Mouse (Mus musculus): Measurements from ENCODE around the gene Zfp526. TPM values are rescaled to one million over a fixed set of nuclear protein-coding genes. Genes with fewer than 3 reads are reported as not detected.

Zfp526 gene
- polyA plus RNA-seq, 1 experiment from 2014 or later, result 1.7 TPM

DNA sequence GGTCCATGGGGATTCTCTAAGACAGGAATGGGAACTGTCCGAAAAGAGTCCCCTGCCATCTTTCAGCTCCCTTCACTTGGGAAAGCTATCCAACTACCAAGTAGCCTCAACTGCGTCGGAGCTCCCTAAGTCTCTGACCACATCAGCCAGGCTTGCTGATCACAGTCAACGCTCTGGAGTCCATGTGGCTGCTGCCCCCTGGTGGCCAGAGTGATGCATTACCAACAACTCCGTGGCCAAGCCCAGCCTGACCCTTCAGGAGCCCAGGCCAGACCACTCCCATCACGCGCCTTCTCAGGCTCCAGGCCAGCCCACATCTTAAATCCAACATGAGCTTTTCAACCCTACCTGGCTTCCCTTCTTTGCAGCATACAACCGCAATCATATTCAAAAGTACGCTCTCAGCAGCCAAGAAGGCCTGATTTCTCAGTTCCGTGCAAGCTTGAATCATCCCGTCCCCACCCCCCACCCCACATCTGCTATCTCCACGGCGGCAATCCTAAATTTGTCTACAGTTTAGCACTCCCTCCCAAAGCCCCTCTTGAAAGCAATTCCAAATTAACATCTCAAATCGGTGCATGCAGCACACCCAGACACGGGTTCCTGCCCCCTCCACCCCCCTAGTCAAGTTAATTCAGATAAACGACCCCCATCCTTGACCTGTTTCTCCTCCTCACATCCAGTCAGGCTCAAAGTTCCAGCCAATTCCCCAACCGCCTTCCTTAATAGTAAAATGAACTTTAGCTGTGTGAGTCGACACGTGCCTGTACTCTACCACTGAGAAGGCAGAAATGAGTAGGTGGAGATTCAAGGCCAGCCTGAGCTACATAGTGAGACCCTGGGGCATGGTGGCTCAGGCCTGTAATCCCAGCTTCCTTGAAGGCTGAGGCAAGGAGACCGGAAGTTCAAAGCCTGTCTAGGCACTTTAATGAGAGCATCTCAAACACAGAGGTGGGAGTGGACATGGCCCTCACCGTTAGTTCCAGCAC, 33.3 kb upstream of the Zfp526 start:
- H3K9me3 ChIP-seq (replicated peaks), result no peaks in the 10 kb centered on the region
- no peak overlapping the region for H3K4me3 ChIP-seq (replicated peaks)
- WGBS, result 22% methylated on average over 21 of the region's 21 CpGs
- H3K27me3 ChIP-seq (replicated peaks), result peaks cover 6% of the 10 kb centered on the region; the same call in 1 of the 2 replicates
- H3K4me1 ChIP-seq, result no peaks in the 10 kb centered on the region; the same call in 1 of the 2 replicates
- no peak overlapping the region for H3K9ac ChIP-seq (replicated peaks)
- no peaks in the 10 kb centered on the region for H3K36me3 ChIP-seq
- peak; percentile 91 for ATAC-seq (ENCODE audit: low FRiP score)
- peak overlapping the region; percentile 30 for H3K4me2 ChIP-seq
- no peak overlapping the region for H3K27ac ChIP-seq (replicated peaks)

DNA sequence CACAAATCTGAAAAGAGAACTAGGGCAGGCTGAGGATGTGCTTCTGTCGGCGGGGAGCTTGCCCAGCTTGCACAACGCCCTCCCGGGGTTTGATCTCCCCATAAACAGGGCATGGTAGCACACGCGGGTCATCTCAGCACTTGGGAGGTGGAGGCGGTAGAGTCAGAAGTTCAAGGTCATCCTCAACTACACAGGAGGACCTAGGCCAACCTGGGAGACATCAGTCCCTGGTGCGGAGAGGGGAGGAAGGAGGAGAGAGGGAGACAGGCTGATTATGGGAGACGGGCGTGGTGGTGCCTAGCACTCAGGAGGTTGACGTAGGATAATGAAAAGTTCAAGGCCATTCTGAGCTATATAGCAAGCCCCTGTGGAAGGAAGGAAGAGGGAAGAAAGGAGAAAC, 30.4 kb upstream of the Zfp526 start:
- ATAC-seq (ENCODE audit: low FRiP score), result no peak

DNA sequence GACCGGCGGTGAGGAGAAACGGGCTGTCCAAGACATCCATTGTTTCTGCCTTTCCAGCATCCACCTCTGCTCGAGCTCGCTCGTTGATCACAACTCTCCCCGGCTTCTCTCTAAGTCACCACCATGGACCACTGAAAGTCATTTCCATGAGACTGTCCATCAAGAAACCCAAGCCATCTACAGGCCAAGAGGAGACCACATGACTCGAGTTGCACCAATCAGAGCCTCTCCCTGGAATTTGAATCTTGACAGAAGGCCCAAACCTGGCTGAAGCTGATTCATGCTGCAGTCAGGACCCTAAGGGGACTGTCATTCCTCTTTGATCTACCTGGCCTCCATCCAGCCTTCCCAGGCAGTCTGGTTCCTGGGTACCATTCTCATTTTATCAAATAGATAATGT, 29.1 kb upstream of the Zfp526 start:
- Histone ChIP-seq H3K4me1 (no peaks in the 10 kb centered on the region; the same call in 1 of the 2 replicates), H3K27ac (replicated peaks) (no peak overlapping the region)

More for the DNA sequence above, 30.4 kb upstream of the Zfp526 start:
- no peaks in the 10 kb centered on the region for H3K27me3 ChIP-seq (replicated peaks)
- H3K4me1 ChIP-seq, result no peaks in the 10 kb centered on the region; the same call in 1 of the 2 replicates
- no peak overlapping the region for H3K9ac ChIP-seq (replicated peaks)
- no peaks in the 10 kb centered on the region for H3K36me3 ChIP-seq
- H3K4me2 ChIP-seq, result no peak overlapping the region
- H3K9me3 ChIP-seq (replicated peaks), result no peaks in the 10 kb centered on the region
- no peak overlapping the region for H3K27ac ChIP-seq (replicated peaks)
- WGBS, result 92% methylated on average over 11 of the region's 11 CpGs
- no peak overlapping the region for H3K4me3 ChIP-seq (replicated peaks)

DNA sequence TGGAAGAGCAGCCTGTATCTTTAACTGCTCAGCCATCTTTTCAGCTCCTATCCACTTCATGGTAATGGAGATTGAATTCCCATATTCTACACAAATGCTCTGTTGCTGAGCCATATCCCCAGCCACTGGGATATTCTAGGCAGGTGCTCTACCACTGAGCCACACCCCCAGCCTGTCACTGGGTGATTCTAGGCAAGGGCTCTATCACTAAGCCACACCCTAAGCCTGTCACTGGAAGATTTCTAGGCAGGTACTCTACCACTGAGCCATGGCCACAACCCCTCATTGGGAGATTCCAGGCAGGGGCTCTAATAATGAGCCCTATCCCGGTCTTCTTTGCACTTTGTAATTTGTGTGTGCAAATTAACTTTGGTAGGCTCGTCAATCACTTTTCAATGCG, 26.1 kb upstream of the Zfp526 start:
- Histone ChIP-seq H3K4me2 (no peak overlapping the region), H3K27ac (replicated peaks) (no peak overlapping the region), H3K4me3 (replicated peaks) (no peak overlapping the region), H3K9ac (replicated peaks) (no peak overlapping the region), H3K36me3 (peaks cover 11% of the 10 kb centered on the region; the same call in 1 of the 2 replicates), H3K9me3 (replicated peaks) (no peaks in the 10 kb centered on the region), H3K4me1 (no peaks in the 10 kb centered on the region), H3K27me3 (replicated peaks) (no peaks in the 10 kb centered on the region)
- 70% methylated on average over 3 of the region's 3 CpGs for WGBS
- ATAC-seq (ENCODE audit: low FRiP score), result no peak

More for the DNA sequence above, 29.1 kb upstream of the Zfp526 start:
- Histone ChIP-seq H3K36me3 (no peaks in the 10 kb centered on the region), H3K4me3 (replicated peaks) (no peak overlapping the region), H3K9ac (replicated peaks) (no peak overlapping the region), H3K27me3 (replicated peaks) (no peaks in the 10 kb centered on the region), H3K4me2 (no peak overlapping the region), H3K9me3 (replicated peaks) (no peaks in the 10 kb centered on the region)
- 70% methylated on average over 8 of the region's 8 CpGs for WGBS
- no peak for ATAC-seq (ENCODE audit: low FRiP score)

DNA sequence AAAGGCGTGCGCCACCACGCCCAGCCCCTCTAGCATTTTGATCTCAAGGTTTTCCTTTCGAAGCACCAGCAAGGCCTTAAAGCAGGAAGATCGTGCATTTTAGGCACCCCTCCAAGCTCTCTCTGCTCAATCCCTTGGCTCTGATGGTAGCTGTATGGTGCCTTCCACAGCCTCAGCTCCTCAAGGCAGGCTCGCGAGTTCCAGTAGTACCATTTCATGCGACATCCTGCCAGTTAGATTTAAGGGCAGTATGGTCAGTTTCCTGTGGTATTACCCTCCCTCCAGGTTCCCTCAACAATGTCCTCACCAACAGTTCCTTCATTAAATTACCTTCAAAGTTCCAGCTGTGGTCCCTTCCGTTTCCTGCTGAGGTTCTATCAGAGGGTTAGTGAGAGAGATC, 25.1 kb upstream of the Zfp526 start:
- Histone ChIP-seq H3K9me3 (replicated peaks) (no peaks in the 10 kb centered on the region), H3K4me2 (no peak overlapping the region), H3K36me3 (peaks cover 13% of the 10 kb centered on the region; the same call in 1 of the 2 replicates), H3K27ac (replicated peaks) (no peak overlapping the region), H3K9ac (replicated peaks) (no peak overlapping the region), H3K4me1 (no peaks in the 10 kb centered on the region), H3K4me3 (replicated peaks) (no peak overlapping the region), H3K27me3 (replicated peaks) (no peaks in the 10 kb centered on the region)
- no peak for ATAC-seq (ENCODE audit: low FRiP score)
- WGBS, result 86% methylated on average over 9 of the region's 9 CpGs

DNA sequence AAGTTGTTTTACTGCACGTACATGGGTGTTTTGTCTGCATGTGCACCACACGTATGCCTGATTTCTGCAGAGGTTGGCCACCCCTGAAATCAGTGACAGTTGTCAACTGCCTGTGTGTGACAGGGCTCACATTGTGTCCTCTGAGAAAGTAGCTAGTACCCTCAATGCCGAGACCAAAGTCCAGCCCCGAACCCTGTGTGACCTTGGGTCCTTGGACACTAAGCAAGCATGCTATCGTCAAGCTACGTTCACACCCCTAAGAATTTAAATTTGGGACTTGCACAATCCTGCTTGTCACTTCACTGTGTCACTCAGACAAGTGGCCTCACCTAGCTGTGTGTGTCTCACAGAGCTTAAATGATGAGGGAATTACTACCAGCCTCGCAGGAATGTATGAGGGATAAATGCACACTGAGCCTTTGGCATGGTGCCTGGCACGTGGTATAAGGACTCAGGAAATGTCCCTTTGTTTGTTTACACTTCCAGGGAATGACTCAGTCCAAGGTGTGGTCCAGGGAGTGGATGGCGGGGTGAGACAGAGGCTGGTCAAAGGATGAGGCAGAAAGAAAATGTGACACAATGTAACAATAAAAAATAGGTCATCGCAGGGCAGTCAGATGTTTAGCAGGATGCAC, 23.7 kb upstream of the Zfp526 start:
- Histone ChIP-seq H3K27ac (replicated peaks) (no peak overlapping the region), H3K4me2 (no peak overlapping the region), H3K4me1 (no peaks in the 10 kb centered on the region), H3K27me3 (replicated peaks) (no peaks in the 10 kb centered on the region), H3K36me3 (peaks cover 25% of the 10 kb centered on the region), H3K9ac (replicated peaks) (no peak overlapping the region), H3K4me3 (replicated peaks) (no peak overlapping the region), H3K9me3 (replicated peaks) (no peaks in the 10 kb centered on the region)
- WGBS, result 75% methylated on average over 10 of the region's 10 CpGs
- no peak for ATAC-seq (ENCODE audit: low FRiP score)

DNA sequence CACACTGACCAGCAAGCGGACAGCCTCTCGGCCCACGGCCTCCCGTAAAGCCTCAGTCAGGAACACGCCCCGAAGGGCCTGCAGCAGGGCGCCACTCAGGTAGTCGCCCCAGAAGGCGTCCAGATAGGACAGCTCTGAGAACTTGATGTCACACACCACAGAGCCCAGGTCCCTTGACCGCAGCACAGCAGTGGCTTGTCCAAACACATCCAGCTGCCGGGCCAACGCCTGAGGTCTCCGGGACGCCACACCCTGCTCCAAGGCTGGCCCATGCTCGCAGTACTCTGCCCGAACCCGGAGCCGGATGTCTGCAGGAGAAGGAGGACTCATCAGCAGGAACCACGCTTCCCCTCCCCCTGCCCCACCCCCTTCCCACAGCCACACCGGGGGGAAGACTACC, 17.6 kb upstream of the Zfp526 start:
- H3K9ac ChIP-seq (replicated peaks), result no peak overlapping the region
- H3K27ac ChIP-seq (replicated peaks), result no peak overlapping the region
- no peak overlapping the region for H3K4me3 ChIP-seq (replicated peaks)
- no peak overlapping the region for H3K4me2 ChIP-seq
- no peaks in the 10 kb centered on the region for H3K9me3 ChIP-seq (replicated peaks)
- peaks cover 62% of the 10 kb centered on the region for H3K36me3 ChIP-seq
- no peak for ATAC-seq (ENCODE audit: low FRiP score)
- WGBS, result 93% methylated on average over 20 of the region's 20 CpGs
- H3K4me1 ChIP-seq, result no peaks in the 10 kb centered on the region
- no peaks in the 10 kb centered on the region for H3K27me3 ChIP-seq (replicated peaks)

DNA sequence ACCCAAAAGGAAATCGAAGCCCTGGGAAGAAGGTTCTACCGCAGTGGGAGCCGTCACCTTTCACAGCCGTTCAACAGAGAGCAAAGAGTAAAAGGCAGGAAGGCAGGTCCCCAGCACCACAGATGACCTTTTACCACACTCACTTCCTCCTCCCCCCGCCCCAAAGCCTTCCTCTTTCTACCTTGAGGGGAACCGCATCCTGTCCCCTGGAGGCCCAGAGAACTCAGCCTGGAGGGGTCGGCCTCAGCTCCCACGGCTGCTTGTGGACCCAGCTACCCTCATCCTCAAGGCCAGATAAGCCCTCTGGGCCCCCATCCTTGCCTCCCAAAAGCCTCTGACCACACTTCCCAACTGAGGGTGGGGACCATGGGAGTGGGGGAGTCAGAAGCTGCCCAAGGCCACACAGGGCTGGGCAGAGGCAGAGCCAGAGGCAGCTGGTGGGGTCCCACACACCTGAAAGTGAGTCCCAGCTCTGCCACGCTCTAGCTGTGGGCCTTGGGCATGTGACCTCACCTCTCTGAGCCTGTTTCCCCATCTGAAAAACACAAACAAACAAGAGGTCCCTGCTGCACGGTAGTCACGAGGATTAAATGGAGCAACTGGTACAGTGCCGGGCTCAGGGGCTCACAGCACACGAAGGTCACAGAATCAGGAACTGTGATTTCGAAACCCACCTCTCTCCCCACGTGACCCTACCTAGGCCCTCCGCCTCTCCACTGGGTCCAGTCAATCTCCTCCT, 15.7 kb upstream of the Zfp526 start:
- WGBS, result 82% methylated on average over 16 of the region's 16 CpGs
- Histone ChIP-seq H3K27me3 (replicated peaks) (no peaks in the 10 kb centered on the region), H3K4me1 (no peaks in the 10 kb centered on the region), H3K27ac (replicated peaks) (no peak overlapping the region), H3K9ac (replicated peaks) (no peak overlapping the region), H3K9me3 (replicated peaks) (no peaks in the 10 kb centered on the region), H3K4me2 (no peak overlapping the region), H3K4me3 (replicated peaks) (no peak overlapping the region), H3K36me3 (peaks cover 68% of the 10 kb centered on the region)
- ATAC-seq (ENCODE audit: low FRiP score), result no peak

DNA sequence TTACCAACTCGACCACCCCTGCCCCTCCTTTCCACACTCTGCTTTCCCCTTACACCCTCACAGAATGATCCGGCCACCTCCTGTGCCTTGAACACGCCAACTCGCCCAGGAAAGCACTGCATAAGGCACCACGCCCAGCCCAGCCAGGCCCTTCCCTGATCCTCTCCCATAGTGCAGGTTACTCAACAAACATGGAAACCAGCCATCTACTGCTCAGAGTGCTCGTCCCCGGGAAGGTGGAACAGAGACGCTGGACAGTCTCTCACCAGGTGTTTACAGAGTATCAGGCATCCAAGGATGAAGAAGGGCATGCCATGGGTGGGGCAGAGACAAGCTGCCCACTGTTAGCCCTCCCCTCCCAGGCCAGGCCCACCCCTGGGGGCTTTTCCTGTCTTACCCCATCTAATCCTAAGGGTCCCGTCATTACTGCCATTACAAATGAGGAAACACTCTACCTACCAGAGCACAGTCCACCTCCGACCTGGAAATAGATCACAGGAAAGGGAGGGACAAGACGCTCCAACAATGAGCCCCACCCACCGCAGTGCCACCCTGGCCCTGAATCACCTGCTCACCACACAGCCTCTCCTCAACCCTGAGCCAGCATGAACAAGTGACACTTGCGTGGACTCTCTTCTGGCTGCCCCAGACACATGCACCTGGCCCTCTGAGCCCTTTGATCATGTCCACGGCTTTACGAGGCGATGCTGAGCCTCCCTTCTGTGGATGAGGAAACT, 15.0 kb upstream of the Zfp526 start:
- H3K4me2 ChIP-seq, result no peak overlapping the region
- no peak overlapping the region for H3K9ac ChIP-seq (replicated peaks)
- 91% methylated on average over 16 of the region's 16 CpGs for WGBS
- H3K27ac ChIP-seq (replicated peaks), result no peak overlapping the region
- no peaks in the 10 kb centered on the region for H3K4me1 ChIP-seq
- peaks cover 73% of the 10 kb centered on the region for H3K36me3 ChIP-seq
- H3K9me3 ChIP-seq (replicated peaks), result no peaks in the 10 kb centered on the region
- ATAC-seq (ENCODE audit: low FRiP score), result no peak
- H3K4me3 ChIP-seq (replicated peaks), result no peak overlapping the region
- H3K27me3 ChIP-seq (replicated peaks), result no peaks in the 10 kb centered on the region

DNA sequence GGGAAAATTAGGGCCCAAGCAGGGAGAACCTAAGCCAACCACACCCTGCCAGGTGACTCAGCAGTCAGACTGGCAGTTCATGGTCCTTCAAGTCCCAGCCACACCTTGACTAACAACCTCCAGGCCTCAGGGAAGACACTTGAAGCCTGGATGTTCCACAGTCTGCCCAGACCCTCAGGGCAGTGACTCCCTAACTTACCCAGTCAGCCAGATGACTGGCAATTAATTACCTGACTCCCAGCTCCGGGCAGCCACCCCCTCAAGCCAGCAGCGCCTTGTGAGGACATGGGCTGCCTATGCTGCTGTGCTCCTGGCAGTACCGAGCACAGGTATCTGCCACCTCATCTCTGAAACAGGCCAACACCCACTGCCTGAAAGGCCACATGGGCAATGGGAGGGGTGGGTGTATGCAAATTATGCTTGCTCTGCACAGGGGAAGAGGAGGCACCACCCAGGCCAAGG, 12.0 kb upstream of the Zfp526 start:
- Histone ChIP-seq H3K27me3 (replicated peaks) (no peaks in the 10 kb centered on the region), H3K4me3 (replicated peaks) (no peak overlapping the region), H3K4me1 (no peaks in the 10 kb centered on the region), H3K9me3 (replicated peaks) (no peaks in the 10 kb centered on the region), H3K36me3 (peaks cover 70% of the 10 kb centered on the region), H3K27ac (replicated peaks) (no peak overlapping the region), H3K9ac (replicated peaks) (no peak overlapping the region), H3K4me2 (no peak overlapping the region)
- 79% methylated on average over 3 of the region's 3 CpGs for WGBS
- ATAC-seq (ENCODE audit: low FRiP score), result no peak

DNA sequence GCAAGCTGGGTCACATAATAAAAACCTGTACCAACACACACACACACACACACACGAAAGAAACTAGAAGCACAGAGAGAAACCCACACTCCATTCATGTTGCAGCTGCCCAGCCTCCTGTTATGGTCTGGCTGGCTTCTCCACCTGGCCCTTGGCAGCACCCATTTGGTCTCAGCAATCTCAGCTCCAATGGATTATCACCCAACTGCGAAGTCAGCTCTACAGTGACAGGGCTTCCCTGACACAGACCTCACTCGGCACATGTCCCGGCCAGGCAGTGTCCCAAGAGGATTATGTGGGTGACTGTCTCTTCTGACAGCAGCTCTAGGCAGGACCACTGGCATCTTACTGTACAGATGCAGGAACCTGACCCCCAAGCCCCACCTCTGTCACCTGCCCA, 10.7 kb upstream of the Zfp526 start:
- 90% methylated on average over 4 of the region's 4 CpGs for WGBS
- Histone ChIP-seq H3K27ac (replicated peaks) (no peak overlapping the region), H3K9ac (replicated peaks) (no peak overlapping the region), H3K4me1 (no peaks in the 10 kb centered on the region), H3K4me2 (no peak overlapping the region), H3K36me3 (peaks cover 69% of the 10 kb centered on the region), H3K27me3 (replicated peaks) (no peaks in the 10 kb centered on the region), H3K9me3 (replicated peaks) (no peaks in the 10 kb centered on the region), H3K4me3 (replicated peaks) (no peak overlapping the region)
- ATAC-seq (ENCODE audit: low FRiP score), result no peak

Measured in neural tube, embryonic 15.5 days (tissue).